Mouse (Mus musculus): ENCODE data around the gene Stard9. TPM values are rescaled to one million over a fixed set of nuclear protein-coding genes. Genes with fewer than 3 reads are reported as not detected.

Stard9 gene
- 1 to 10 TPM; 3.6 to 3.9 TPM for total RNA-seq (2021)
- long read RNA-seq, experiment 1, partial matches to known transcripts = 0 of 3 reads
- long read RNA-seq, experiment 1, other reads (novel, unspliced or antisense) = 3 of 3 reads
- long read RNA-seq, experiment 2, partial matches to known transcripts = 0 of 1 reads
- long read RNA-seq, experiment 2, other reads (novel, unspliced or antisense) = 1 of 1 reads

DNA sequence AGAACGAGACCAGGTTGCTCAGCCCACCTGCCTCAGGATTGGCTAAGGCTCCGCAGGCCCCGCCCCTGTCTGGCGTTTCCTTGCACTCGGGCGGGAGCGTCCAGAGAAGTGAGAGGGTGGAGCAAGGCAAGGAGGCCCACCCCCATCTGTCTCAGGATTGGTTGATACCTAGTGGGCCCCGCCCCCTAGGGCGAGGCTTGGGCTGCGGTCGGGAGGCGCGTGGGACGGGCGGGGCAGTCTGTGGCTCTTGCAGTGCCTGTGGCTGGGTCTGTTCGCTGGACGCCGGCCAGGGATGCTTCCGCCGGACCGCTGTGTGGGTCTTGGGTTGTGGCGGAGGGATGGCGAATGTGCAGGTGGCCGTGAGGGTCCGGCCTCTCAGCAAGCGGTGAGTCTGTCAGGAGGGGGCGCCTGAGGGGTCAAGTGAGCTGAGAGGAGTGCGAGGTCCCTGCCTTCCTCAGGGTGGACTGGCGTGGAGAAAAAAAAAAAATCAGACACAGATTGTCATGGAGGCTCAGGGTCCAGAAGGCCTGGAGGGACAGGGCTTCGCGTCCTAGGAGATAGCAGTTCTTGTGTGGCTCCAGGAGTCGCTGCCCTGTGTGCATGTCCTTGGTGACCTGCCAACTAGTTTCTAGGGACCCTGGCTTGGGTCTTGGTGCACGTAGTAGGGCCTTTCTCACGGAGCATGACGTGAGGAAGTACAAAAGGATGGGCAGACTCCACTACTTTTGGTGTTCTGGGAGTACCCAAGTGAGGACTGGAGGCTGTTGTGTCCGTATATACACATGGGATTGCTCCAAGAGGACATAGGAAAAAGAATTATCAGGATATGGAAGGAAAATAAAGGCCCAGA, at the start of gene Stard9:
Gene Stard9 (plus strand): TSS at position 236 of the 850 bp plus-strand sequence.
- intact Hi-C loops (cut with DNase I) = no loop called here
- DNase-seq = peak; percentile 96 to 98

DNA sequence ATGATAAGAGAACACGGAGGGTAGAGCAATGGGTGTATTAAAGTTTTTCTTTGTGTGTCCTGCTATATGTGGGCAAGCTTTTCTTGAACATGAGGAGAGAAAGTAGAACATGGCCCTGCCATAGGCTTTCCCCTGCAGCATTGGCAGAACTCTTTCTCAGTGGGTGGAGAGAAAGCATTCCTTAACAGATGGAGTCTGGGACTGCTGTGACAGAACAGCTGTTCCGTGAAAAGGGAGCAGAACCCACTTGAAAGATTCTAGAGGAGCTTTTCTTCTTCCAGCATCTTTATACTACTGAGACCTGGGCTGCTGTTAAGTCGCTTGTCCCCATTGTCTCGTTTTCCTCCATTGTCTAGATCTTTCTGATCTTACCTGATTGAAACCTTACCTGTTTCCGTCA, 39.2 kb upstream of the Stard9 start:
- DNase-seq = no peak
- intact Hi-C loops (cut with DNase I) = no loop called here

DNA sequence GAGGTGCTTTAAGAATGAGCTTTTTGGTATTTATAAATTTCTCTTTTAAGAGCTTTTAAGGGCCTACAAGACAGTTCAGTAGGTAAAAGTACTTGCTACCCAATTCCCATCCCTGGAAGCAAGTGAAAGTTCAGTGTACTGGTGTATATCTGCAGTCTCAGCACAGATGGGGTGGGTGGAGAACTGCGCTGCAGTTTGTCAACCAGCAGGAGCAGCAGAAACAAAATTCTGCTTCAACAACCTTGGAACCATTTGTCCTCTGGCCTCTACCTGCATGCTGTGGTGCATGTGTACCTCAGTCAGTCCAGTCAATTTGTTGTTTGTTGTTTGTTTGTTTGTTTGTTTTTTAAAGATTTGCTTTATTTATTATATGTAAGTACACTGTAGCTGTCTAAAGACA, 36.7 kb upstream of the Stard9 start:
- intact Hi-C loops (cut with DNase I) = no loop called here
- DNase-seq = no peak

DNA sequence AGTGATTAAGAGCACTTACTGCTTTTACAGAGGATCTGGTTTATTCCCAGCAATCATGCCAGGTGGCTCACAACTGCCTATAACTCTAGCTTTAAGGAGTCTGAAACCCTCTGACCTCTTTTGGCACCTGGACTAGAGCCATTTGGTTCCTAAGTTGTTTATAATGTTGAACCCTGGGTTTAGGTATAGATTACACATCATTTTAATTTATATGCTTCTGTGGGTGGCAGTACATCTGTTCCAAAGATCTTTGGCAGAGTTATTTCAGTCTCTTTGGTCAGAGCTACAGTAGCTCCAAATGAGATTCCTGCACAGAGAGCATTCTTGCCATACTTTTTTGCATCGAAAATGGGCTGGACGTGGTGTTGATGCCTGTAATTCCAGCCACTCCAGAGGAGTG, 31.2 kb upstream of the Stard9 start:
- intact Hi-C loops (cut with DNase I) = no loop called here
- DNase-seq = no peak

DNA sequence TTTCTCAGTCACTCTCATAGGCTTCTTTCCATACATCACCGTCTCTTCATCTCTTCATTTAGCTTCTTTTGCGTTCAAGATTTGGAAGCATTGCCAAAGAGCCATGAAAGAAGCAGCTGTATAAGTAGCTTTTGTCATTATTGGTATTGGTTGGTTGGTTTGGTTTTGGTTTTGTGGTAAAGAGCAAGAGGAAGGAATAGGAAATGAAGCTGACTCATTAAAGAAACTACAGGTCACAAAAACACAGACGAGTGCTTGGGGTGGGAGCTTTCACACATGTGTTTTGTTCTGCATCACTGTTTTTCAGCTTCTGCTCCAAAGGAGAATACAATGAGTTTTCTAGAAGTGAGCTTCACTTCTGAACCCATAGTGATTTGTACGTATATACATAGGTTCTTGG, 29.4 kb upstream of the Stard9 start:
- intact Hi-C loops (cut with DNase I) = no loop called here
- DNase-seq = no peak

DNA sequence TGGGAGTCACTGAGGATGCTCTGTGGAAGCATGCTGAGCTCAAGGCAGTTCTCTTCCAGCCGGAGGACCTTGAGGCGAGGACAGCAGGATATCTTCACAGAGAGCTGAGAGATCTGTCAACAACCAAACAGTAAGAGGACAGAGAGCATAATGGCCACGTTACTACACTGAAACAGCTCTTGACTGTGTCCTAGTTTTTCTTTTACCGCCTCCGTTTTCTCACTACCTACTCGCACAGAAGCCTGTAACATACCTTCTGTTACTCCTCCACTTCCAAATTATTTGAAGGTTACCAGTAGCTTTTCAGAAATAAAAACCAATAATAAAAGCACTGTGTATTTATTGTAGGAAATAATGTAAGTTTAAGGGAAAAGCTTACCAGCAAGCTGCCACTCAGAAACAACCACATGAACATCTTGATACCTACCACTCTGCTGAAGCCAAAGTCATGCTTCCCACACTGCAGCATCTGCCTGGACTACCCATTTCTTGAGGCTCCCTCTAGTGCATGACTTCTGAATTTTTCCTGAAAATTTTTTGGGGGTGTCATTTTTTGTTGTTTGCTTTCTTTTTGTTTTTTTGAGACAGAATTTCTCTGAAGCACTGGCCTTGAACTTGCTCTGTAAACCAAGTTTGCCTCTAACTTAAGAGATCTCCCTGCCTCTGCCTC, 22.8 kb upstream of the Stard9 start:
- intact Hi-C loops (cut with DNase I) = loop anchor here (5.0 kb wide), 2 partner anchors 74 to 129 kb away; no protein-coding TSS in a partner anchor
- no peak for DNase-seq

DNA sequence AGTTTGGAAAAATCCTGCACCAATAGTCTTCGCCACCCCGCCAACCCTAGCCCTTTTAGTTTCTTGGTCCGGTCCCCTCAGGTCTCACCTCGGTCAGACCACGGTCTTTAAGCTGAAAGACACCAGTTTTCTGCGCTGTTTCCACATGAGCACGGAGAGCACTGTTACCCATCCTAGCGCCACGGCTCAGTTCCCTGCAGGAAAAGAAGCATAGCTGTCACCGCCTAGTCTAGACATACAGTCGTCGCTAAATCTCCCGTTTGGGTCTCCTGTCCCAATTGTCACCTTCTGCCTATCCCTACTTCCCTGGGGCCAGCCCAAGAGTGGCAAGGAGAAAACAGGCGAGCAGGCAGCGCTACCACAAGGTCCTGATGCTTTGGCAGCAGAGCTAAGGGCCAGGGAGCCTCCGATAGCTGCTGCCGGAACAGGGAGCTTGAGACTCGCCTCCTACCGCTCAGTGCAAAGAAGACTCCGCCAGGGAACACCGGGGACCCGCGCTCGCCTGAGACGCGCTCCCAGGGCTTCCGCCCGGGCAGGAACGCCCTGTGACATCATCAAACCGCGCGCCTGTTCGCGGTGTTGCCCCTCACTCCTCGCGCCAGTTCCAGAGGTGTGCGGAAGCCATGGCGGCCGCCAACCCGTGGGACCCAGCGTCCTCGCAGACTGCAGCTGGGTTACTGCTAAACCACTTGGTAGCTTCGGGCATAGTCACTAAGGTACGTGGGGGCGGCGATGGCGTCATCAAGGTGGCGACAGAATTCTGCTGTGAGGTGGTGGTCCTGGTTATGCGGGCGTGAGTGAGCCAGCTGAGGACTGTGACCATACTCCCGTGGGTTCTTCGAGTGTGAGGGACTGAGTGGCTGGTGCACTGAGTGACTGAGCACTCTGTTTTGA, 19.8 kb upstream of the Stard9 start, which contains the start of the genes Haus2 and Lrrc57:
Gene Haus2 (plus strand): TSS at position 554 of the 894 bp plus-strand sequence.
Gene Lrrc57 (minus strand): TSS at position 691 of the 894 bp plus-strand sequence.
- intact Hi-C loops (cut with DNase I) = loop anchor here (5.0 kb wide), 2 partner anchors 77 to 132 kb away; no protein-coding TSS in a partner anchor
- peak; percentile 83 to 89 for DNase-seq

DNA sequence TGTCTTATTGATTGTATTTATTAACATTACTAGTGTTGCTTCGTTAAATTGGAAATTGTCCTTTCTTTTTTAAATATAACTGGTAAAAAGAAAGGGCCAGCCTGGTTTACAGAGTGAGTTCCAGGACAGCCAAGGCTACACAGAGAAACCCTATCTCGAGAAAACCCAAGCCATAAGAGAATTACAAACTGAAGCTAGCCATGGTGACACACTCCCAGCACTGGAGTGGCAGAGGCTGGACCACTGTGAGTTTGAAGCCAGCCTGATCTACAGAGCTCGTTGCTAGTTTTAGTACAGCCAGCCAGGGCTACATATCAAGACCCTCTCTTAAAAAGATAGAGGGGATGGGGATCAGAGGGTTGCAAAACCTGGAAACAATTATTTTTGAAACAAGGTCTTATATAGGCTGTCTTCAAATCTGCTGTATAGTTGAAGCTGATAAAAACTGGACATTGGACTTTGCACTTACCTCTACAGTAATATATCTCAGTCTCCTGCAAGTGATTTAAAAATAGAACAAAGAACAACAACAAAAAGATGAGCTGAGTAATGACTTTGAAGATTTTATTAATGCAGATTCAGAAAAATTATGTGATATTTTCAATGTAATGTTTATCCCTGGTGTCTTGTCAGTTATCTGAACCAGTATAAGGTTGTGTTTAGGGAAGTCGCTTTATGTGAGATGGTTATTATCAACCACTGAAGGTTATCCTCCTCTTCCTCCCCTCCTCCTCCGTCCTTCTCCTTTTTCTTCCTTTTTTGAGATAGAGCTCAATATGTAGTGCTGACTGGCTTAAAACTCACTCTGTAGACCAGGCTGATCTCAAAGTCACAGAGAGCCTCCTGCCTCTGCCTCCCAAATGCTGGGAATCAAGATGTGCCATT, 12.4 kb upstream of the Stard9 start:
- intact Hi-C loops (cut with DNase I) = no loop called here

DNA sequence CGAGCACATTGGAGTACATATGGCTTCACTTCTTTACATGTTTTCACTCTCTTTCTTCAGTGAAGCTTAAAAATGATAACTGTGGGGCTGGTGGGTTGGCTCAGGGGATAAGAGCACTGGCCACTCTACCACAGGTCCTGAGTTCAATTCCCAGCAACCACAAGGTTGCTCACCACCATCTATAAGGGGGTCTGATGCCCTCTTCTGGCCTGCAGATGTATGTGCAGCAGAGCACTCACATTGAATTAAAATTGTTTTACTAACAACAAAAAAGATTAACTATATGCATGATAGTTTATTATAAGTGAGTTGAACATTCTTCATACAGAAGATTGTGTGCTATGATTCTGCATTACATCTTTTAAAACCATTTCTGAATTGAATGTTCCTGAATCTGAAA, 9.4 kb upstream of the Stard9 start:
- no peak for DNase-seq
- intact Hi-C loops (cut with DNase I) = no loop called here

More for the DNA sequence above, 12.4 kb upstream of the Stard9 start:
- no peak for DNase-seq

DNA sequence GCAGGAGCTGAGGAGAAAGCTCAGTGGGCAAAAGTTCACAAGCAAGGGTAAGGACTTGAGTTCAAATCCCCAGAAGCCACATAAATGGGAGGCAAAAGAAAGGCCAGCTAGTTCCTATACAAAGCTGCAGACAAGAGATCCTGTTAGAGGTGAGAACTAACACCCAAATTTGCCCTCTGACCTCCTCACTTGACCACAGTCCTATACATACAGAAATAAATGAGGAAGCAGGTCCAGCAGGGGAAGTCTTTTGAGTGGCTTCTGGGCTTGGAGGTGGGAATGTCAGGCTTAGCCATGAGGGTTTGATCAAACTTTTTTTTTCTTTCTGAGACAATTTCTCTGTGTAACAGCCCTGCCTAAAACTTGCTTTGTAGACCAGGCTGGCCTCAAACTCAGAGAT, 6.0 kb upstream of the Stard9 start:
- intact Hi-C loops (cut with DNase I) = no loop called here
- no peak for DNase-seq

DNA sequence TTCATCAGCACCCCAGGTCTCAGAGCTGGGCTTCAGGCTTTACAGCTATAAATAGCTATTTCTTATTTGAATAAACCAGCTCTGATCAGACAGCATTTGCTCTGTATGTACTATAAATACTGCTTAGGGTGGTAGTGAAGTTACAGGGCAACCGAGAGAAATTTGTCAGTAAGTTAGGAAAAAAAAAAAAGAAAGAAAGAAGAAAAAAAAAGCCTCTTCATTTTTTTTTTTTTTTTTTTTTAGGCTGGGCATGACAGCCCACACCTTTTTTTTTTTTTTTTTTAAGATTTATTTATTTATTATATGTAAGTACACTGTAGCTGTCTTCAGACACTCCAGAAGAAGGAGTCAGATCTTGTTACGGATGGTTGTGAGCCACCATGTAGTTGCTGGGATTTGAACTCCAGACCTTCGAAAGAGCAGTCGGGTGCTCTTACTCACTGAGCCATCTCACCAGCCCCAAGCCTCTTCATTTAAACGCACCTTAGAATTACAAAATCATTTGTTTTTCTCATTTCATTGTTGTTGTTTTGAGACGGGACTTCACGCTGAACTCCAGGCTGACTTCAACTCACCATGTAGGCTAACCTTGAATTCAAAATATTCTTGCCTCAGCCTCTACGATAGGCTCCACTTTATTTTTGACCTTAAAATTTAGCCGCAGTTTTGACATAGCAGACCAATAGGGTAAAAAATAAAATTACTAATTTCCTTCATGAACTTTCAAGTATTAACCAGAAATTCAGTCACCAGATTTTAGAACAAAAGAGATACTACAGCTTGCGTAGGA, 650 bp upstream of the Stard9 start:
- intact Hi-C loops (cut with DNase I) = no loop called here

DNA sequence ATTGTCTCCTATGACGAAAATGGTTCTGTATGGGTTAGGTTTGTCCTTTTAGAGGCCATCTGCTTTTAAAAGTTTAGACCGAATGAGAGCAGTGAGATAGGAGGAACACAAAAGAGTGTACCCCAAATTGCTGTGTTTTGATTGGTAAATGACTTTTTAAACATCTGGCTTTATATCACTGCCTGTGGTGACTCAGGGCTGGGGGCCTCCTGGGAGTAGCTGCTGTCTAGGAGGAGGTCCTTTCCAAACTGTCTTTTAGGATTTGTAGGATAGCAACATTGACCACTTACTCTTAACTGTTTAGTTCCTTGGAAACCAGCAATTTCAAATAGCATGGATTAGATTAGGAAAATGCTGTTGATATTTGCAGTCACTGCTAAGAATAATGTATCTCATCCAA, 1.3 kb downstream of the Stard9 start:
- intact Hi-C loops (cut with DNase I) = no loop called here

More for the DNA sequence above, 650 bp upstream of the Stard9 start:
- no peak for DNase-seq

DNA sequence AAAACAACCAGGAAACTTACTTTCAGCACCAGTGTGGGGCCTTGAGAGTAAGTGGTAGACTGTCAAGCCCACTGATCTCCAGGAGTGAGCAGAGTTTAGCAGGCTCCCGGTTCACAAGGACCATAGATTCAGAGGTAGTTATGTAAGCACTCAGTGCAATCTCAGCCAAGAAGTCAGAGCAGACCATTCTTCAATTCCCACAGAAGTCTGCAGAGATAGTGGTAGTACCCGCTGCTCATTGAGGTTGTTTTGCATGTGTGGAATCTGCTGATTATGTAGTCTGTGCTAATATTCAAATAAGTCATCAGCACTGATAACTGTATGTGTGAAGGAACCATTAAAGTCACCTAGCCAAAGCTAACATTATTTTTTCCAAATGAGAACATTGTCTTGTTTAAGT, 1.7 kb downstream of the Stard9 start:
- intact Hi-C loops (cut with DNase I) = no loop called here

More for the DNA sequence above, 1.3 kb downstream of the Stard9 start:
- peak in 1 of 2 experiments; percentile 27 for DNase-seq

DNA sequence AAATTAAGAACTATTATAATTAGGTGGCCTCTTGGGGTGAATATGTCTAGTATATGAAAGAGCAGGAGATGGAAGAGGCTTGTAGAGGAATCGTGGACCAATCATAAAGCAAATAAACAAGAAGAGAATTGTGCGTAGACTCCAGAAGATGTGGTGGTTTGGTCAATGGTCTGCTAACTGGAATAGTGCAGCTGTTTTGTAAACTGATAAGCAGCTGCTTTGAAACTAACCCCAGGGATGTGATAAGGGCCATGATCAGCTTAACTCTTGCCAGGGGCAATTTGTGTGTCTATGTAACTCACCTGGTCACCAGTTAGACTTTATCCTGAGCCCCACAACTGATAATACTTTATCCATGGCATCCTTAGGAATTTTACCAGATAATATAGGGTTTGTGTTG, 2.6 kb downstream of the Stard9 start:
- intact Hi-C loops (cut with DNase I) = no loop called here
- DNase-seq = no peak

More for the DNA sequence above, 1.7 kb downstream of the Stard9 start:
- DNase-seq = no peak

DNA sequence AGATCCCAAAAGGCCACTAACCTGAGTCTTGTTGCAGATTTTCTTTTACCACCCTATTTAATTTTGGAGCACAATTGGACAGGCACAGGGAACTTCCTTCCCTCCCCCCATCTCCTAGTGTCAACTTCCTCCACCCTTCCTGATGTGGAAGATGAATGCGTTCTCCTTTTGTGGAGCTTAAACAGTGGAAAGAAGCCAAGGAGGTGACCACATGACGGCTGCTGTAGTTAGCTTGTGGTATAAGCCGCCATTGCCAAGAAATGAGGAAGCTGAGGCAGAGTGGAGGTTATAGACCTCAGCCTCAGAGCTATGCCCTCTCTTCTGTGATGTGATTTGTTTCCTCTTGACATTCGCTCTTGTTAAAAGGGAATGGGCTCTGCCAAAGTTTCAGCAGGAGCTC, 3.0 kb downstream of the Stard9 start:
- intact Hi-C loops (cut with DNase I) = no loop called here
- no peak for DNase-seq

DNA sequence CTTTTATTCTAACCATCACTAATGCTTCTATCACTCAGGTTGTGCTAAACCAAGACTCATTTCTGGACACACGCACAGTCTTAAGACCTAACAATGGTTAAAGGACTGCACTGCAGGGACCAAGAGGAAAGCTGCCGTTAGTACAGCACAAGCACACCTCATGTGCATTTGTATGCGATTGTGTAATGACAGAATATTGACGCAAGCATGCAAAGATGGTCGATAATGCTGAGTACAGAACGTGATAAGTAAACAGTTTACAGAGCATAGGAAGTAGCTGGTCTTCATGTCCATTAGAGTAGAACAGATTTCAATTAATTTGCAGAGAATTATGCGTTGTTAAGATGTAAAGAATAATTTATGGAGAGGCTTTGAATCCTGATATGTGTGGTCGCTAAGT, 11.9 kb downstream of the Stard9 start:
- intact Hi-C loops (cut with DNase I) = no loop called here
- DNase-seq = no peak

DNA sequence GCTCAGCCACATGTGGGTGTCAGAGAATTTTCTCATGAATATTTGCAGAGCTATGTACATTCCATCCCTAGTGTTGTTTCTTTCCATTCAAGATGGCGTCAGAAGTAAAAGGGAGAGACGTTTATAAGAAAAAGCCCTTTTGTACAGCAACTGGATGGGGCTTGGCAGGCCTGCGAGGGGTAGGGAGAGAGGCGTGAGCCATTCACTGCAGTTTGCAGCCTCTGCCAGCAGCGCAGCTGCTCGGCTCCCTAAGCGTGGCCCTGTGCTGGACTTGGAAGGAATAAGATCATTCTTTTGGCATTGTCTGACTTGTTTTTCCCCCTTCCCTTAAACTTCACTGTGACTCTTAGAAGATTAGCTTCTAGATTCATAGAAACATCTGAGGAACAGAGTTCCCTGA, 14.9 kb downstream of the Stard9 start:
- peak; percentile 42 to 60 for DNase-seq
- intact Hi-C loops (cut with DNase I) = no loop called here

DNA sequence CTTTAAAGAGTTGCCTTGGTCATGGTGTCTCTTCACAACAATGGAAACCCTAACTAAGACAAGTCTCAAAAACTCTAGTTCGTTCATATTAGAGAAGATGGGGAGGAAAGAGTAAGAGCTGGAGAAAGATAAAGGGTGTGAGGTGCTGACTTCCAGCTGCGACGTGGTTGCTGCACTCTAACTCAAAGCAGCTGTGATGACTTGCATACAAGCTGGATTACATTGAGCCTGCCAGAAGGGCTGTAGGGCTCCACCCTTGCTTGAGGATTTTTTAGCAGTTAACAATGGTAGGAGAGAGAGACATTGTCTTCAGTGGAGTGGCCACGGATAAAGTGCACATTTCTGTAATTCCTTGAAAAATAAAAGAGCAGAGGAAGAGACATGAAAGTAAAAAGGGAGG, 17.9 kb downstream of the Stard9 start:
- intact Hi-C loops (cut with DNase I) = no loop called here
- DNase-seq = no peak
